8 mouse cellular contexts compared by ENCODE assay signal in genomic region chr2:6352541-6352971, GRCm38 (mm10). TPM values are rescaled to one million over a fixed set of nuclear protein-coding genes. Genes with fewer than 3 reads are reported as not detected.
DNase-seq lines count a peak whose midpoint lies in the region; ATAC-seq and TF ChIP-seq lines count a peak whose summit lies in the region.

No protein-coding gene starts in this region.

- WGBS in midbrain, embryonic 16.5 days = 57% methylated on average over 14 of the region's 14 CpGs

- peak overlapping the region; percentile 10 to 64 (median 40) for H3K4me3 ChIP-seq in CH12.LX (replicated peaks in 1 of 3; ENCODE audit: low read depth in 2 of 3, low read length in 2 of 3, poor library complexity in 1 of 3)
- no peak overlapping the region for H3K4me3 ChIP-seq in midbrain, embryonic 16.5 days (ENCODE audit: low read depth, low read length)
- no peak overlapping the region for H3K4me3 ChIP-seq in layer of hippocampus, adult 2 months

- H3K27me3 ChIP-seq in CH12.LX (replicated peaks) = no peaks in the 10 kb centered on the region
- H3K27me3 ChIP-seq in midbrain, embryonic 16.5 days (ENCODE audit: control insufficient read depth, insufficient read depth, low read depth, low read length) = no peaks in the 10 kb centered on the region

- peaks cover 2% of the 10 kb centered on the region; the same call in 1 of the 2 replicates for H3K79me2 ChIP-seq in CH12.LX (replicated peaks; ENCODE audit: control insufficient read depth, extremely low read depth, insufficient read depth, poor library complexity, severe bottlenecking)

- no peak for TF ChIP-seq CTCF in CH12.LX (conservative IDR thresholded peaks at IDR 0.05 in 1 of 2, IDR thresholded peaks at IDR 0.05 in 1 of 2; ENCODE audit: low read depth in 2 of 2, low read length in 2 of 2)
- TF ChIP-seq CTCF in layer of hippocampus, adult 2 months (conservative IDR thresholded peaks at IDR 0.05) = no peak

- no peaks in the 10 kb centered on the region for H3K9me3 ChIP-seq in CH12.LX (replicated peaks; ENCODE audit: low read length)
- H3K9me3 ChIP-seq in midbrain, embryonic 16.5 days (replicated peaks; ENCODE audit: control insufficient read depth, low read length, poor library complexity, severe bottlenecking) = no peaks in the 10 kb centered on the region

- TF ChIP-seq POLR2A in CH12.LX (IDR thresholded peaks at IDR 0.05; ENCODE audit: low read depth, low read length) = no peak

- peak; percentile 74 for DNase-seq in 3134 (ENCODE audit: extremely low read depth, insufficient read length, low spot score)
- no peak for DNase-seq in CH12.LX (ENCODE audit: extremely low read depth)
- DNase-seq in forelimb bud, embryonic 11.5 days (ENCODE audit: low read depth, low spot score) = peak; percentile 40
- DNase-seq in kidney, postnatal 36 days = peak; percentile 40 to 57
- no peak for DNase-seq in thymus, postnatal 14 days
- no peak for DNase-seq in B cell, adult 2 months
- no peak for DNase-seq in layer of hippocampus, adult 2 months (ENCODE audit: low spot score in 2 of 2)

- TF ChIP-seq RAD21 in CH12.LX (IDR thresholded peaks at IDR 0.05; ENCODE audit: low read depth, low read length) = no peak

- in situ Hi-C loops in CH12.LX (cut with MboI; ENCODE audit: low pct_ligation_motif_present, low pct_unique_long_range_greater_than_20kb, low sequenced_read_pairs) = no loop called here

- H3K36me3 ChIP-seq in CH12.LX (replicated peaks in 1 of 2; ENCODE audit: control insufficient read depth in 1 of 2, insufficient read depth in 1 of 2, low read length in 1 of 2) = peaks cover 0 to 5% of the 10 kb centered on the region in 2 experiments
- no peaks in the 10 kb centered on the region for H3K36me3 ChIP-seq in midbrain, embryonic 16.5 days (ENCODE audit: control insufficient read depth, insufficient read depth, low read length)

- H3K9ac ChIP-seq in CH12.LX (ENCODE audit: insufficient read depth, low read depth) = peak overlapping the region; percentile 45
- no peak overlapping the region; the same call in 1 of the 2 replicates for H3K9ac ChIP-seq in midbrain, embryonic 16.5 days (ENCODE audit: low read depth, low read length)

- TF ChIP-seq EP300 in CH12.LX (IDR thresholded peaks at IDR 0.05; ENCODE audit: low read length) = no peak

- peak overlapping the region; percentile 96 for H3K4me2 ChIP-seq in CH12.LX (ENCODE audit: insufficient read depth, low read depth, poor library complexity, severe bottlenecking)
- H3K4me2 ChIP-seq in midbrain, embryonic 16.5 days (ENCODE audit: low read length) = peak overlapping the region; percentile 22; the same call in 1 of the 2 replicates

- no peak for ATAC-seq in midbrain, embryonic 16.5 days

- peaks cover 11 to 62% of the 10 kb centered on the region in 2 experiments for H3K4me1 ChIP-seq in CH12.LX (ENCODE audit: control insufficient read depth in 1 of 2, insufficient read depth in 2 of 2)
- H3K4me1 ChIP-seq in midbrain, embryonic 16.5 days (ENCODE audit: control insufficient read depth, insufficient read depth, low read length) = peaks cover 24% of the 10 kb centered on the region

- H3K27ac ChIP-seq in CH12.LX (ENCODE audit: insufficient read depth, low read depth) = peak overlapping the region; percentile 65
- H3K27ac ChIP-seq in midbrain, embryonic 16.5 days (ENCODE audit: low read length) = no peak overlapping the region; the same call in 1 of the 2 replicates
- H3K27ac ChIP-seq in layer of hippocampus, adult 2 months = no peak overlapping the region

- dilution Hi-C loops in CH12.LX (cut with MboI; ENCODE audit: extremely low pct_ligation_motif_present, extremely low pct_unique_long_range_greater_than_20kb, low sequenced_read_pairs) = no loop called here

TF ChIP-seq in CH12.LX, 34 proteins besides CTCF, POLR2A, EP300 and RAD21:
- TF ChIP-seq MXI1 (IDR thresholded peaks at IDR 0.05; ENCODE audit: low read depth, low read length) (no peak), MAZ (IDR thresholded peaks at IDR 0.05; ENCODE audit: low read depth, low read length) (no peak), E2F4 (IDR thresholded peaks at IDR 0.05; ENCODE audit: insufficient replicate concordance, low read depth, low read length) (no peak), USF1 (IDR thresholded peaks at IDR 0.05; ENCODE audit: low read depth, low read length) (no peak)

RNA-seq across cellular contexts. Expression of gene Usp6nl, which starts 30.1 kb away (rescaled TPM):
- 4.2 and 4.6 TPM in 2 replicates for total RNA-seq in CH12.LX (2012; rRNA removed)
- total RNA-seq in CH12.LX (2014; rRNA removed) = 4.1 and 4.3 TPM in 2 replicates
- 12.1 and 14.2 TPM in 2 replicates for polyA plus RNA-seq in CH12.LX (2012; ENCODE audit: insufficient read length, low read depth)
- polyA plus RNA-seq in midbrain, embryonic 16.5 days (2015; fragmentation: Nextera tagmentation; extraction: Ambion mirVana) = 6.2 and 7.3 TPM in 2 replicates
- total RNA-seq in layer of hippocampus, adult 2 months (2021) = 10 to 100 TPM; 13.1 to 13.5 TPM

Comparison
In these comparisons a context has a peak if more than half of its experiments do, and no peak if none do; other contexts are left out.
1. DNase-seq: peak in 3134 (single experiment), forelimb bud, embryonic 11.5 days (single experiment) and kidney, postnatal 36 days (2 of 2); none in CH12.LX (single experiment), thymus, postnatal 14 days (single experiment), B cell, adult 2 months (0 of 2) and layer of hippocampus, adult 2 months (0 of 2).
2. H3K4me3 ChIP-seq: peak in CH12.LX (3 of 3); none in midbrain, embryonic 16.5 days (single experiment) and layer of hippocampus, adult 2 months (single experiment).